9 mouse cellular contexts compared by ENCODE assay signal in genomic region chr12:76957688-76958087, GRCm38 (mm10). TPM values are rescaled to one million over a fixed set of nuclear protein-coding genes. Genes with fewer than 3 reads are reported as not detected.
DNase-seq lines count a peak whose midpoint lies in the region; ATAC-seq lines count a peak whose summit lies in the region.
"Had no signal": no experiment of that assay in that cellular context is flagged by ENCODE, and none has a peak within 500 bp of the region (broad histone marks: within the 10 kb centered on the region; RNA-seq: fewer than 3 reads in every experiment).

No protein-coding gene starts in this region.

- no peak for ATAC-seq in kidney, embryonic 14.5 days (ENCODE audit: low FRiP score, low TSS enrichment)
- peak; percentile 58 for ATAC-seq in activated CD4-positive, CD25-positive, alpha-beta regulatory T cell, adult 4 months
- no peak for ATAC-seq in liver, embryonic 15.5 days (ENCODE audit: insufficient read depth)
- ATAC-seq: midbrain, embryonic 16.5 days had no signal

- 80% methylated on average over 5 of the region's 5 CpGs for WGBS in kidney, embryonic 14.5 days
- 14% methylated on average over 5 of the region's 5 CpGs for WGBS in liver, embryonic 15.5 days (ENCODE audit: insufficient replicate concordance)

- H3K4me2 ChIP-seq in kidney, embryonic 14.5 days (replicated peaks; ENCODE audit: low read depth, low read length), result no peak overlapping the region
- peak overlapping the region; percentile 56 for H3K4me2 ChIP-seq in liver, embryonic 15.5 days
- H3K4me2 ChIP-seq: stomach, embryonic 15.5 days had no signal

- no peaks in the 10 kb centered on the region for H3K9me3 ChIP-seq in kidney, embryonic 14.5 days (ENCODE audit: control insufficient read depth, low read length)
- H3K9me3 ChIP-seq in liver, embryonic 15.5 days (replicated peaks), result no peaks in the 10 kb centered on the region
- H3K9me3 ChIP-seq: stomach, embryonic 15.5 days had no signal

- peaks cover 15% of the 10 kb centered on the region; the same call in 1 of the 2 replicates for H3K4me1 ChIP-seq in kidney, embryonic 14.5 days (ENCODE audit: control insufficient read depth, insufficient read depth, low read length)
- H3K4me1 ChIP-seq in liver, embryonic 15.5 days (replicated peaks), result peaks cover 75% of the 10 kb centered on the region

- H3K27ac ChIP-seq in kidney, embryonic 14.5 days (ENCODE audit: low read depth, low read length), result no peak overlapping the region
- H3K27ac ChIP-seq in liver, embryonic 15.5 days (replicated peaks), result peak overlapping the region; percentile 42
- H3K27ac ChIP-seq: stomach, embryonic 15.5 days had no signal

- H3K36me3 ChIP-seq in kidney, embryonic 14.5 days (ENCODE audit: control insufficient read depth, insufficient read depth, low read length), result peaks cover 25% of the 10 kb centered on the region
- H3K36me3 ChIP-seq in liver, embryonic 15.5 days (replicated peaks), result peaks cover 65% of the 10 kb centered on the region

- DNase-seq in kidney, postnatal 14 days, result peak; percentile 48
- DNase-seq in thymus, adult 18-20 months, result peak; percentile 29 to 33
- no peak for DNase-seq in yolk sac, embryonic 10.5 days (ENCODE audit: low spot score)
- no peak for DNase-seq in Muller cell, postnatal 12 days (ENCODE audit: inconsistent ontology term)

- no peaks in the 10 kb centered on the region for H3K27me3 ChIP-seq in kidney, embryonic 14.5 days (ENCODE audit: control insufficient read depth, insufficient read depth, low read length)
- H3K27me3 ChIP-seq in liver, embryonic 15.5 days, result no peaks in the 10 kb centered on the region
- H3K27me3 ChIP-seq: stomach, embryonic 15.5 days had no signal

- H3K4me3 ChIP-seq in kidney, embryonic 14.5 days (ENCODE audit: low read length), result no peak overlapping the region
- peak overlapping the region; percentile 34 for H3K4me3 ChIP-seq in liver, embryonic 15.5 days (replicated peaks)
- H3K4me3 ChIP-seq: stomach, embryonic 15.5 days had no signal

- no peak overlapping the region for H3K9ac ChIP-seq in kidney, embryonic 14.5 days (ENCODE audit: low read depth, low read length)
- 0 out of 2 replicates have a peak overlapping the region, but pooled peaks have one; percentile 23 for H3K9ac ChIP-seq in liver, embryonic 15.5 days
- H3K9ac ChIP-seq: stomach, embryonic 15.5 days had no signal

RNA-seq across cellular contexts. Expression of gene Max, which starts 4.3 kb away (rescaled TPM):
- polyA plus RNA-seq in kidney, embryonic 14.5 days (2014; fragmentation: Nextera tagmentation; extraction: Ambion mirVana), result 36.1 and 67.9 TPM in 2 replicates
- polyA plus RNA-seq in activated CD4-positive, CD25-positive, alpha-beta regulatory T cell, adult 4 months (2017; shearing (Covaris generic)), result 10 to 100 TPM; 75.9 to 95.3 TPM
- polyA plus RNA-seq in liver, embryonic 15.5 days (2015; fragmentation: Nextera tagmentation; extraction: Ambion mirVana), result 6.4 and 6.7 TPM in 2 replicates

Comparison
In these comparisons a context has a peak if more than half of its experiments do, and no peak if none do; other contexts are left out.
1. DNase-seq: peak in kidney, postnatal 14 days (single experiment) and thymus, adult 18-20 months (2 of 2); none in yolk sac, embryonic 10.5 days (single experiment) and Muller cell, postnatal 12 days (single experiment).